Comparison of ENCODE assay signal across 19 mouse cellular contexts in the genomic region with DNA sequence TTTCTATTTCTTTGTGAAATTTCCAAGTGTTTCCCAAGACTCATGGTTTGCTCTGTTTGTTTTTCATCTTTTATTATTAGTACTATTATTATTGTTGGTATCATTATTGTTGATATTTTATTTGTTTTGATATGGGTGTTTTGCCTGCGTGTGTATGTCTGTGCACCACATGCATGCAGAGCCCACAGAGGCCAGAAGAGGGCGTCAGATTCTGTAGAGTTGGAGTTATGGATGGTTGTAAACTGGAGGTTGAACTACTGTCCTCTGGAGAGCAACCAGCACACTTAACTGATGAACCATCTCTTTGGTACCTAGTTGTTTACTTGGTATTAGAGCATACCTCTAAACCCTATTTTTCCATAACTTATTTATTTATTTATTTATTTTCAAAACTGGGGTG. TPM values are rescaled to one million over a fixed set of nuclear protein-coding genes. Genes with fewer than 3 reads are reported as not detected.
DNase-seq lines count a peak whose midpoint lies in the region; ATAC-seq and TF ChIP-seq lines count a peak whose summit lies in the region.
"Had no signal": no experiment of that assay in that cellular context is flagged by ENCODE, and none has a peak within 500 bp of the region (broad histone marks: within the 10 kb centered on the region; RNA-seq: fewer than 3 reads in every experiment).

No protein-coding gene starts in this region.

- in situ Hi-C loops in CH12.LX (cut with MboI; ENCODE audit: low pct_ligation_motif_present, low pct_unique_long_range_greater_than_20kb, low sequenced_read_pairs) (no loop called here), Patski (cut with MboI; ENCODE audit: low pct_unique_long_range_greater_than_20kb) (loop anchor here (25.0 kb wide), 2 partner anchors 99 to 599 kb away; partner anchors contain the start of gene Rgs8)

- CTCF ChIA-PET in Patski (lab: Charles Lee), result no interaction called here

- peak; percentile 30 for TF ChIP-seq RAD21 in CH12.LX (IDR thresholded peaks at IDR 0.05; ENCODE audit: low read depth, low read length)

- H3K4me2 ChIP-seq in liver, embryonic 14.5 days (ENCODE audit: low read depth), result no peak overlapping the region
- no peak overlapping the region for H3K4me2 ChIP-seq in liver, embryonic 12.5 days
- H3K4me2 ChIP-seq in CH12.LX (ENCODE audit: insufficient read depth, low read depth, poor library complexity, severe bottlenecking), result no peak overlapping the region
- H3K4me2 ChIP-seq: liver, embryonic 13.5 days; neural tube, embryonic 12.5 days had no signal

- no peak for TF ChIP-seq POLR2A in CH12.LX (IDR thresholded peaks at IDR 0.05; ENCODE audit: low read depth, low read length)

- H3K27ac ChIP-seq in gastrocnemius, adult 2 months, result no peak overlapping the region
- no peak overlapping the region for H3K27ac ChIP-seq in liver, embryonic 14.5 days
- no peak overlapping the region for H3K27ac ChIP-seq in liver, embryonic 12.5 days
- no peak overlapping the region for H3K27ac ChIP-seq in CH12.LX (ENCODE audit: insufficient read depth, low read depth)
- H3K27ac ChIP-seq: forebrain, embryonic 10.5 days; heart, embryonic 10.5 days; liver, embryonic 13.5 days; neural tube, embryonic 12.5 days had no signal

- intact Hi-C loops in gastrocnemius, adult 2 months (cut with DNase I), result no loop called here

- WGBS in liver, embryonic 14.5 days (ENCODE audit: insufficient replicate concordance), result 34% methylated on average over 2 of the region's 2 CpGs
- 41% methylated on average over 2 of the region's 2 CpGs for WGBS in liver, embryonic 12.5 days (ENCODE audit: insufficient replicate concordance)

- no peaks in the 10 kb centered on the region for H3K9me3 ChIP-seq in liver, embryonic 14.5 days (ENCODE audit: control insufficient read depth, low read length)
- no peaks in the 10 kb centered on the region for H3K9me3 ChIP-seq in liver, embryonic 12.5 days (replicated peaks)
- H3K9me3 ChIP-seq in CH12.LX (replicated peaks; ENCODE audit: low read length), result no peaks in the 10 kb centered on the region
- H3K9me3 ChIP-seq: forebrain, embryonic 10.5 days; heart, embryonic 10.5 days; liver, embryonic 13.5 days; neural tube, embryonic 12.5 days had no signal

- ATAC-seq in liver, embryonic 14.5 days (ENCODE audit: insufficient read depth), result no peak
- no peak for ATAC-seq in liver, embryonic 12.5 days
- no peak for ATAC-seq in Patski
- ATAC-seq: hindbrain, embryonic 16.5 days had no signal

- H3K27me3 ChIP-seq in liver, embryonic 14.5 days (ENCODE audit: control insufficient read depth, insufficient read depth, low read length), result no peaks in the 10 kb centered on the region
- no peaks in the 10 kb centered on the region for H3K27me3 ChIP-seq in liver, embryonic 12.5 days (replicated peaks)
- H3K27me3 ChIP-seq in CH12.LX (replicated peaks) (no peaks in the 10 kb centered on the region), Patski (no peaks in the 10 kb centered on the region)
- H3K27me3 ChIP-seq: liver, embryonic 13.5 days had no signal

- peak; percentile 22; the same call in 1 of the 2 replicates for TF ChIP-seq CTCF in gastrocnemius, adult 2 months (IDR thresholded peaks at IDR 0.05)
- TF ChIP-seq CTCF in liver, embryonic 14.5 days (IDR thresholded peaks at IDR 0.05; ENCODE audit: low read depth), result peak; percentile 26; the same call in 1 of the 2 replicates
- TF ChIP-seq CTCF in CH12.LX (conservative IDR thresholded peaks at IDR 0.05 in 1 of 2, IDR thresholded peaks at IDR 0.05 in 1 of 2; ENCODE audit: low read depth in 2 of 2, low read length in 2 of 2) (peak in 1 of 2 experiments; percentile 51; a peak in 2 of 4 replicates), Patski (IDR thresholded peaks at IDR 0.05) (peak; percentile 47)

- no peak for TF ChIP-seq EP300 in liver, embryonic 14.5 days (IDR thresholded peaks at IDR 0.05; ENCODE audit: low read depth)
- TF ChIP-seq EP300 in CH12.LX (IDR thresholded peaks at IDR 0.05; ENCODE audit: low read length), result no peak

- POLR2A ChIA-PET in Patski (lab: Charles Lee), result no interaction called here

- dilution Hi-C loops in CH12.LX (cut with MboI; ENCODE audit: extremely low pct_ligation_motif_present, extremely low pct_unique_long_range_greater_than_20kb, low sequenced_read_pairs), result no loop called here

- DNase-seq in gastrocnemius, adult 2 months, result no peak
- no peak for DNase-seq in gastrocnemius, postnatal 25 days
- DNase-seq in liver, embryonic 14.5 days (ENCODE audit: low read depth in 3 of 3, low spot score in 3 of 3), result no peak
- DNase-seq in CH12.LX (ENCODE audit: extremely low read depth), result no peak
- no peak for DNase-seq in Patski (ENCODE audit: low read depth, low spot score)
- no peak for DNase-seq in cerebellum, adult 8-10 months
- DNase-seq in embryo, embryonic 10.5 days (ENCODE audit: low spot score), result no peak
- DNase-seq: adrenal gland, adult 2 months; cerebellum, adult 18-20 months; gastrocnemius, postnatal 14 days; heart, postnatal 14 days; liver, embryonic 13.5 days; lung, postnatal 14 days; thymus, adult 18-20 months had no signal

- H3K4me3 ChIP-seq in gastrocnemius, adult 2 months, result no peak overlapping the region
- no peak overlapping the region for H3K4me3 ChIP-seq in liver, embryonic 14.5 days (ENCODE audit: insufficient read depth in 1 of 2, low read depth in 2 of 2, low read length in 2 of 2)
- H3K4me3 ChIP-seq in liver, embryonic 12.5 days, result no peak overlapping the region
- H3K4me3 ChIP-seq in CH12.LX (replicated peaks in 1 of 3; ENCODE audit: low read depth in 2 of 3, low read length in 2 of 3, poor library complexity in 1 of 3), result no peak overlapping the region
- H3K4me3 ChIP-seq: forebrain, embryonic 10.5 days; heart, embryonic 10.5 days; liver, embryonic 13.5 days; neural tube, embryonic 12.5 days had no signal

- no peaks in the 10 kb centered on the region for H3K36me3 ChIP-seq in liver, embryonic 14.5 days (replicated peaks; ENCODE audit: control insufficient read depth, insufficient read depth, low read depth)
- H3K36me3 ChIP-seq in liver, embryonic 12.5 days, result no peaks in the 10 kb centered on the region
- H3K36me3 ChIP-seq in CH12.LX (replicated peaks in 1 of 2; ENCODE audit: control insufficient read depth in 1 of 2, insufficient read depth in 1 of 2, low read length in 1 of 2), result no peaks in the 10 kb centered on the region
- H3K36me3 ChIP-seq: forebrain, embryonic 10.5 days; heart, embryonic 10.5 days; liver, embryonic 13.5 days; neural tube, embryonic 12.5 days had no signal

- H3K79me2 ChIP-seq in CH12.LX (replicated peaks; ENCODE audit: control insufficient read depth, extremely low read depth, insufficient read depth, poor library complexity, severe bottlenecking), result no peaks in the 10 kb centered on the region

- no peak overlapping the region for H3K9ac ChIP-seq in liver, embryonic 14.5 days (replicated peaks)
- no peak overlapping the region for H3K9ac ChIP-seq in liver, embryonic 12.5 days
- H3K9ac ChIP-seq in CH12.LX (ENCODE audit: insufficient read depth, low read depth), result no peak overlapping the region
- H3K9ac ChIP-seq: liver, embryonic 13.5 days; neural tube, embryonic 12.5 days had no signal

- H3K4me1 ChIP-seq in liver, embryonic 14.5 days (replicated peaks; ENCODE audit: control insufficient read depth in 2 of 2, insufficient read depth in 2 of 2, low read length in 1 of 2), result no peaks in the 10 kb centered on the region
- H3K4me1 ChIP-seq in liver, embryonic 12.5 days, result no peaks in the 10 kb centered on the region
- H3K4me1 ChIP-seq in CH12.LX (ENCODE audit: control insufficient read depth in 1 of 2, insufficient read depth in 2 of 2), result peaks cover 6 to 14% of the 10 kb centered on the region in 2 experiments
- H3K4me1 ChIP-seq: liver, embryonic 13.5 days had no signal

TF ChIP-seq in CH12.LX, 34 proteins besides CTCF, POLR2A, EP300 and RAD21:
- TF ChIP-seq SMC3 (IDR thresholded peaks at IDR 0.05; ENCODE audit: low read depth, low read length) (peak; percentile 45), MAX (IDR thresholded peaks at IDR 0.05; ENCODE audit: low read length) (no peak), PAX5 (IDR thresholded peaks at IDR 0.05; ENCODE audit: low read length) (no peak), JUND (conservative IDR thresholded peaks at IDR 0.05; ENCODE audit: low read depth, low read length) (no peak), IRF4 (IDR thresholded peaks at IDR 0.05; ENCODE audit: low read depth, low read length) (no peak), BHLHE40 (IDR thresholded peaks at IDR 0.05; ENCODE audit: low read depth, low read length) (no peak), UBTF (IDR thresholded peaks at IDR 0.05; ENCODE audit: low read depth, low read length) (no peak), TBP (conservative IDR thresholded peaks at IDR 0.05; ENCODE audit: low read depth, low read length) (no peak)

RNA-seq across cellular contexts. Expression of gene Npl, which starts 13.8 kb away (rescaled TPM):
- 1 to 10 TPM; 1.1 to 1.6 TPM for total RNA-seq in gastrocnemius, adult 2 months (2021)
- 1 to 10 TPM in 1 of 2 experiments, under 1 TPM in 1; 0.90 to 2.1 TPM for total RNA-seq in gastrocnemius, postnatal 25 days (2021)
- 2.2 and 3.1 TPM in 2 replicates for polyA plus RNA-seq in liver, embryonic 14.5 days (2012; rRNA removed)
- polyA plus RNA-seq in liver, embryonic 14.5 days (2014; fragmentation: Nextera tagmentation; extraction: Ambion mirVana), result 7.3 and 8.4 TPM in 2 replicates
- 8.6 and 9.5 TPM in 2 replicates for polyA plus RNA-seq in liver, embryonic 12.5 days (2016; fragmentation: Nextera tagmentation; extraction: Ambion mirVana)
- total RNA-seq in CH12.LX (2012; rRNA removed), result 0.08 TPM in 2 replicates
- total RNA-seq in CH12.LX (2014; rRNA removed), result not detected in 2 replicates
- polyA plus RNA-seq in CH12.LX (2012; ENCODE audit: insufficient read length, low read depth), result not detected in 2 replicates
- polyA plus RNA-seq in Patski (2021), result 4.3 TPM
